Mouse (Mus musculus) neural tube, embryonic 12.5 days (tissue): Measurements from ENCODE around the gene Tulp4. TPM values are rescaled to one million over a fixed set of nuclear protein-coding genes. Genes with fewer than 3 reads are reported as not detected.
A peak's percentile ranks its signal among the peaks of the same experiment; 100 is the strongest.

ENCODE experiments used
- ATAC-seq: fragments of 200-750 bp; cut with Nextera tagmentation; 2 replicates; pipeline ENCODE4 v1.8.0; 2017; ENCODE audit warnings: low read depth, mild to moderate bottlenecking, moderate TSS enrichment, moderate library complexity; ENCODE audit not compliant: low FRiP score
- H3K27ac ChIP-seq: fragments of 300-500 bp; sonication (generic); 2 replicates; pipeline ENCODE4 v1.5.1; 2016
- H3K27me3 ChIP-seq: fragments of 300-500 bp; sonication (generic); replicated peaks from 2 replicates; pipeline ENCODE4 v1.6.1; 2016; ENCODE audit warnings: mild to moderate bottlenecking
- H3K36me3 ChIP-seq: fragments of 300-500 bp; sonication (generic); 2 replicates; pipeline ENCODE4 v1.6.1; 2016; ENCODE audit warnings: mild to moderate bottlenecking
- H3K4me1 ChIP-seq: fragments of 300-500 bp; sonication (generic); 2 replicates; pipeline ENCODE4 v1.6.1; 2016
- H3K4me2 ChIP-seq: fragments of 300-500 bp; sonication (generic); replicated peaks from 2 replicates; pipeline ENCODE4 v1.6.1; 2016; ENCODE audit warnings: mild to moderate bottlenecking
- H3K4me3 ChIP-seq: fragments of 300-500 bp; sonication (generic); 2 replicates; pipeline ENCODE4 v1.5.1; 2016
- H3K9ac ChIP-seq: fragments of 300-500 bp; sonication (generic); 2 replicates; pipeline ENCODE4 v1.6.1; 2016; ENCODE audit warnings: mild to moderate bottlenecking
- H3K9me3 ChIP-seq: fragments of 300-500 bp; sonication (generic); 2 replicates; pipeline ENCODE4 v1.6.1; 2016; ENCODE audit warnings: mild to moderate bottlenecking
- WGBS: fragments of 180-500 bp; shearing (Covaris S2); methylation state at CpG from one replicate; pipeline ENCODE4 v1.1.7; 2016; 5-methylcytosine and 5-hydroxymethylcytosine counted together
- polyA plus RNA-seq: library from polyadenylated mRNA; unstranded; fragments of >200 nt; fragmentation: Nextera tagmentation; extraction: Ambion mirVana; gene quantifications from 2 replicates; pipeline ENCODE4 v1.2.1, GENCODE M21; 2016

Gene Tulp4
- 123 and 139 TPM in 2 replicates for polyA plus RNA-seq

- under 1% methylated on average over 48 of the region's 76 CpGs for WGBS
- peaks cover 22% of the 10 kb centered on the region for H3K4me1 ChIP-seq
- H3K9ac ChIP-seq = peak within 1 kb of the TSS; percentile 97
- 0 out of 2 replicates have a peak, but pooled peaks cover 3% of the 10 kb centered on the region for H3K36me3 ChIP-seq
- H3K4me3 ChIP-seq = peak within 1 kb of the TSS; percentile 92
- H3K27me3 ChIP-seq = no peaks in the 10 kb centered on the region
- H3K27ac ChIP-seq = peak within 1 kb of the TSS; percentile 91
- ATAC-seq = peak; percentile 99
- H3K4me2 ChIP-seq = peak within 1 kb of the TSS; percentile 83
- no peaks in the 10 kb centered on the region for H3K9me3 ChIP-seq
Measured at GRCm38 (mm10) chr17:6106361-6107014, at the start of gene Tulp4. Gene Tulp4 (plus strand): TSS chr17:6106437.

- ATAC-seq = no peak
- 89% methylated on average over 8 of the region's 8 CpGs for WGBS
- Histone ChIP-seq H3K27me3 (no peaks in the 10 kb centered on the region), H3K4me2 (no peak overlapping the region), H3K9me3 (no peaks in the 10 kb centered on the region), H3K36me3 (peaks cover 48% of the 10 kb centered on the region), H3K27ac (no peak overlapping the region), H3K4me1 (no peaks in the 10 kb centered on the region), H3K9ac (no peak overlapping the region), H3K4me3 (no peak overlapping the region)
Measured at GRCm38 (mm10) chr17:6062793-6063192, 43.4 kb upstream of the Tulp4 start.

GRCm38 (mm10) chr17:6063532-6063931, 42.7 kb upstream of the Tulp4 start:
- ATAC-seq = no peak
- Histone ChIP-seq H3K4me1 (no peaks in the 10 kb centered on the region), H3K27me3 (no peaks in the 10 kb centered on the region), H3K27ac (no peak overlapping the region), H3K9ac (no peak overlapping the region), H3K4me2 (no peak overlapping the region), H3K4me3 (no peak overlapping the region), H3K36me3 (peaks cover 48% of the 10 kb centered on the region), H3K9me3 (no peaks in the 10 kb centered on the region)
- 87% methylated on average over 5 of the region's 5 CpGs for WGBS

GRCm38 (mm10) chr17:6066021-6066420, 40.2 kb upstream of the Tulp4 start:
- H3K36me3 ChIP-seq = peaks cover 55% of the 10 kb centered on the region
- 85% methylated on average over 2 of the region's 2 CpGs for WGBS

GRCm38 (mm10) chr17:6067613-6068012, 38.6 kb upstream of the Tulp4 start:
- no peak overlapping the region for H3K27ac ChIP-seq
- H3K4me2 ChIP-seq = no peak overlapping the region
- no peak overlapping the region for H3K9ac ChIP-seq
- 96% methylated on average over 7 of the region's 7 CpGs for WGBS
- no peak overlapping the region for H3K4me3 ChIP-seq
- ATAC-seq = no peak
- H3K9me3 ChIP-seq = no peaks in the 10 kb centered on the region
- no peaks in the 10 kb centered on the region for H3K4me1 ChIP-seq
- peaks cover 69% of the 10 kb centered on the region for H3K36me3 ChIP-seq
- no peaks in the 10 kb centered on the region for H3K27me3 ChIP-seq

More at GRCm38 (mm10) chr17:6066021-6066420, 40.2 kb upstream of the Tulp4 start:
- Histone ChIP-seq H3K4me2 (no peak overlapping the region), H3K27me3 (no peaks in the 10 kb centered on the region), H3K9me3 (no peaks in the 10 kb centered on the region), H3K27ac (no peak overlapping the region), H3K9ac (no peak overlapping the region), H3K4me1 (no peaks in the 10 kb centered on the region), H3K4me3 (no peak overlapping the region)
- ATAC-seq = no peak

- WGBS = 92% methylated on average over 6 of the region's 6 CpGs
- H3K9me3 ChIP-seq = no peaks in the 10 kb centered on the region
- no peaks in the 10 kb centered on the region for H3K27me3 ChIP-seq
- no peak overlapping the region for H3K27ac ChIP-seq
- H3K4me1 ChIP-seq = no peaks in the 10 kb centered on the region
- no peak overlapping the region for H3K4me2 ChIP-seq
- no peak overlapping the region for H3K9ac ChIP-seq
- no peak for ATAC-seq
- no peak overlapping the region for H3K4me3 ChIP-seq
- peaks cover 65% of the 10 kb centered on the region for H3K36me3 ChIP-seq
Measured at GRCm38 (mm10) chr17:6069866-6070265, 36.4 kb upstream of the Tulp4 start.

- no peak overlapping the region for H3K4me2 ChIP-seq
- H3K9ac ChIP-seq = no peak overlapping the region
- no peak overlapping the region for H3K27ac ChIP-seq
- no peaks in the 10 kb centered on the region for H3K27me3 ChIP-seq
- peaks cover 4% of the 10 kb centered on the region; the same call in 1 of the 2 replicates for H3K4me1 ChIP-seq
- peaks cover 41% of the 10 kb centered on the region for H3K36me3 ChIP-seq
- ATAC-seq = no peak
- H3K4me3 ChIP-seq = no peak overlapping the region
- no peaks in the 10 kb centered on the region for H3K9me3 ChIP-seq
- WGBS = 23% methylated on average over 7 of the region's 7 CpGs
Measured at GRCm38 (mm10) chr17:6073405-6073804, 32.8 kb upstream of the Tulp4 start.

GRCm38 (mm10) chr17:6079287-6080122, 26.7 kb upstream of the Tulp4 start, which contains the start of the genes Serac1 and Gtf2h5:
Gene Serac1 (minus strand): TSS chr17:6079741.
Gene Gtf2h5 (plus strand): TSS chr17:6079786.
- Histone ChIP-seq H3K36me3 (peaks cover 5% of the 10 kb centered on the region), H3K4me3 (peak within 1 kb of the TSS; percentile 74), H3K9me3 (no peaks in the 10 kb centered on the region), H3K9ac (peak within 1 kb of the TSS; percentile 78), H3K27me3 (no peaks in the 10 kb centered on the region), H3K27ac (peak within 1 kb of the TSS; percentile 62), H3K4me2 (peak within 1 kb of the TSS; percentile 81), H3K4me1 (peaks cover 11% of the 10 kb centered on the region)
- under 1% methylated on average over 70 of the region's 70 CpGs for WGBS
- peak; percentile 96 for ATAC-seq

- 86% methylated on average over 5 of the region's 5 CpGs for WGBS
- Histone ChIP-seq H3K4me2 (no peak overlapping the region), H3K4me1 (peaks cover 6% of the 10 kb centered on the region), H3K4me3 (no peak overlapping the region), H3K36me3 (peaks cover 21% of the 10 kb centered on the region), H3K9ac (no peak overlapping the region), H3K27ac (no peak overlapping the region), H3K27me3 (no peaks in the 10 kb centered on the region), H3K9me3 (no peaks in the 10 kb centered on the region)
- no peak for ATAC-seq
Measured at GRCm38 (mm10) chr17:6083323-6083890, 22.8 kb upstream of the Tulp4 start.

- no peak for ATAC-seq
- Histone ChIP-seq H3K9me3 (no peaks in the 10 kb centered on the region), H3K4me2 (no peak overlapping the region), H3K27me3 (no peaks in the 10 kb centered on the region), H3K27ac (no peak overlapping the region), H3K4me1 (no peaks in the 10 kb centered on the region), H3K4me3 (no peak overlapping the region), H3K9ac (no peak overlapping the region), H3K36me3 (peaks cover 5% of the 10 kb centered on the region)
- WGBS = 92% methylated on average over 6 of the region's 6 CpGs
Measured at GRCm38 (mm10) chr17:6091604-6092003, 14.6 kb upstream of the Tulp4 start.

- Histone ChIP-seq H3K9ac (no peak overlapping the region), H3K4me3 (no peak overlapping the region), H3K36me3 (no peaks in the 10 kb centered on the region), H3K9me3 (no peaks in the 10 kb centered on the region), H3K4me1 (no peaks in the 10 kb centered on the region), H3K27ac (no peak overlapping the region), H3K4me2 (no peak overlapping the region), H3K27me3 (no peaks in the 10 kb centered on the region)
- ATAC-seq = no peak
Measured at GRCm38 (mm10) chr17:6095579-6095978, 10.7 kb upstream of the Tulp4 start.

- Histone ChIP-seq H3K9me3 (no peaks in the 10 kb centered on the region), H3K27ac (no peak overlapping the region), H3K4me2 (no peak overlapping the region), H3K27me3 (no peaks in the 10 kb centered on the region), H3K4me1 (no peaks in the 10 kb centered on the region), H3K4me3 (no peak overlapping the region), H3K36me3 (no peaks in the 10 kb centered on the region), H3K9ac (no peak overlapping the region)
- ATAC-seq = no peak
- WGBS = 27% methylated on average over 4 of the region's 4 CpGs
Measured at GRCm38 (mm10) chr17:6097884-6098283, 8.4 kb upstream of the Tulp4 start.
